Mouse (Mus musculus) thymus, adult 2 months (tissue): ENCODE measurements around the gene Mov10l1.

Source experiments
- CTCF ChIP-seq: fragments of 200-500 bp; IDR thresholded peaks from 2 replicates; pipeline ENCODE4 v1.5.1; 2012; ENCODE audit warnings: mild to moderate bottlenecking, control low read depth, low read length, moderate library complexity, borderline replicate concordance; ENCODE audit not compliant: control insufficient read depth, poor library complexity, insufficient read depth; ENCODE audit errors: extremely low read depth
- POLR2A ChIP-seq: fragments of 200-500 bp; IDR thresholded peaks from 2 replicates; pipeline ENCODE4 v1.6.1; 2012; ENCODE audit warnings: mild to moderate bottlenecking, low read length, control low read depth, moderate library complexity; ENCODE audit not compliant: control insufficient read depth, poor library complexity, insufficient read depth; ENCODE audit errors: extremely low read depth

DNA sequence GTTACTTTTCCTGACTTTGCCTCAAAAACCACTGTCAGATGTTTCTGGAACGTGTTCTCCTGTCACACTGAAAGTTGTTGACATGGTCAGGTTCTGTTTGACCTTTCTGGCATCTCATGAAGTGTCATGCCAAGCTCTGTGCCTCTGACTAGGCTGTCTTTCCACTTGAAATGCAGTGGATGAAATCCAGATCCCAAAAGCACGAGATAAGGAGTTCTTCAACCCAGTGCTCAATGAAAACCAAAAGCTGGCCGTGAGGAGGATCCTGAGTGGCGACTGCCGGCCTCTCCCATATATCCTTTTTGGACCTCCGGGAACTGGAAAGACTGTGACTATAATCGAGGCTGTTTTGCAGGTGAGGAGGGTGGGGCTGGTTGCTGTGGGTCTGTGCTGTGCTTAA is 37.4 kb downstream of the Mov10l1 start:
- TF ChIP-seq CTCF (no peak), POLR2A (no peak)
